Mouse (Mus musculus) kidney, adult 11 months (tissue): ENCODE measurements around the gene Arpp21.

Experiments
- DNase-seq: peaks from one replicate; pipeline ENCODE4 v3.0.0; 2022

Gene Arpp21

DNA sequence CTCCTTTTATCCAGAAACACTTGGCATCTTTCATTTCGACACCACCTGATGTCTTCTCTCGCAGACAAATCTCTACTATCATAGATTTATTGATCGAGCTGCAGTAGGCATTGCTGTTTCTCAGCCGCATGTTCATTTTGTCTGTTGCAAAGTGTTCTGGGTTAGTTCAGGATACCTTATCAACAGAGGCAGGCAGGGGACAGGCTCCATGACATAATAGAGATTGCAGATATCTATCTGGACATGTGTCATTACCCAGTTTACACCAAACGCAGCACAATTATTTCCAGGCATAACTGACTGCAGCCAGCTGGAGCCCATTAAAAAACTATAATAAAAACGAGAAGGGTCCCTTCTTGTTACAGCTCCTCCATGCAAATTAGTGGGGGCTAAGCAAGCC lies 59.4 kb downstream of the Arpp21 start:
- no peak for DNase-seq

DNA sequence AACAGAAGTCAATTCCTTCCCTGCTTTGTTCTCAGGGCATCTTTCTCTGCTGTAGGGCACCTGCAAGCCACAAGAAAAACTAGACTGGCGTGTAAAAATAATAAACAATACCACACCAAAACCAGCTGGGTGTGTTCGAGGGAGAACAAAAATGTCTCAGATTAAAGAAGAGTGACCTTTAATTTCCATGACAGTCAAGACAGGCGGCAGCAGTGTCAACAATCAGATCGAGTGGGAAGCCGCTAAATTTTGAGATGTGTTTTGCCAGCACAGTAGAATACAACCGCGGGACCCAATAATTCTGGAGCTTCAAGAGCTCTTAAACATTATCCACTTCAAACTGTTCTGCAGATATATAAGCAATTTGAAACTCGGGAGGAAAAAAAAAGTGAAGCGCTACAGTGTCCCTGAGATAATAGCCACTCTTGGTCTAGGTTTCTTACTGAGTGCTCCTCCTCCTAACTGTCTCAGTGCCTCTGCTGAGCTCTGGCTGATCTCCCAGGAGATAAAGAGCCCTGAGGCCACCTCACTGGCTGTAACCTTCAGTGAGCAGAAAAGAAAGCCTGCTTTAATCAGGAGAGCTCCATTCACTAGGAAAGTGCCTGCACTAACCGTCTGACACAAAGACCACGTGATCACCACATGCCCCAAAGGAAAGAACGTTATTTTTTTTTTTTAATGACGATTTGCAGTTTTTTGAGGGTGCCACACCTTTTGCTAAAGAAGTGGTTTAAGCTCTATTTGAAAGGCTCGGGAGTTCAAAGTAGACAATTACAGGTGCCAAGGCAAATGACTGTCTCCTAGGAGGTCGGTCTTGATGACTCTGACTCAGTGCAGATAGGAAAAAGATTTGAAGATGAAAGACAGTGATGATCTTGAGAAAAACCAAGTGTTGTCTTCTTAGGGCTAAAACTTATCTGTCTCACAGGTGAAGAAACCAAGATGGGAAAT lies 61.1 kb downstream of the Arpp21 start:
- DNase-seq, result no peak

DNA sequence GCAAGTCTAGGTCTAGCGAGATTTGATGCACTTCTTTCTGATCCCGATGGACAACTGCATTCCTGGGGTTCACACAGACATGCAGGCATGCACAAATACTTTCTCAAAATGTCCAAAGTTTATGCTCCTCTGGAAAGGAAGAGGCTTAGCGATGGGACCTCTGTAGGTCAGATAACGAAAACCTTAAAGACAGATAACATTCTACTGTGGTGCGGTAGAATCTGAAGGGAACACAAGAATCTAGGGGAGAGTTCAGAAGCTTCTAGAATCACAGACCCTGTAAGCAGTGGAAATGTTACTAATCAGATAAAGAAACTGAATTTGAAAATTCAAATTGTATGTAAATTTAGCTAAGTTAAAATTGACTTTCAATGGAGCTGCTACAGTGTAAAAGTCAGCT lies 62.0 kb downstream of the Arpp21 start:
- DNase-seq, result no peak

DNA sequence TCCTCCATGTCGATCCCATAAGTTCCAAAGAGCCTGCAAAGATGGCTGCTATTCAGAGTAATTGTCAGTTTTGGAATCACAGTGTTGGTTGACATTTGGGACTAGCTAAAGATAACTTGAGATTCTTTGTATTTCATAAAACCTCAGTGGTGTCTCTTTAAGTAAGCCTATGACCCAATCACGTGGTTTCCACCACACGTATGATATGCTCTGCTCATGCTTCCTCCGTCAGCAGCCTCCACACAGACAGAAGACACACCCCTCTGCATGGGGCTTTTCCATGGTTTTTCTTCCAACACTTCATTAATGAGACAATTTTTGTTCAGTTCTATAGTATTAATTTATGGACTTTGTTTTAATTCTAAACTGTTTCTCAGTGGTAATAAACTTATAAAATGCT lies 71.1 kb downstream of the Arpp21 start:
- DNase-seq, result no peak

DNA sequence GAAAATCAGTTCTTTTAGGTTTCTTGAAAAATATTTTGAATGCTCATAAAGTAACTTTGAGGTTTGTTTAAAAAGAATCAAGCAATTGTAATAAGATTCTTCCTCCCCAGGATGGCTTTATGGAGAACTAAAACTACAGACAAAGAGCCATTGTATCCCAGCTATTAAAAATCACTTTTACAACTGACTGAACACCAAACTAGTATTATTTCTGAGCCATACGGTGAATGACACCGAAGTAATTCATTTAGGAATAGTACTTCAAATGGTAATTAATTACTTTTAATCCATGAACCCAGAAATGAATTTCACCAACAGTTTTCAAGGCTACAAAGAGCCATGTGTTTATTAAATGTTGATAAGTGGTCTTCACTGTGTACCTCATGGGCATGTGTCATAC lies 74.8 kb downstream of the Arpp21 start:
- no peak for DNase-seq

DNA sequence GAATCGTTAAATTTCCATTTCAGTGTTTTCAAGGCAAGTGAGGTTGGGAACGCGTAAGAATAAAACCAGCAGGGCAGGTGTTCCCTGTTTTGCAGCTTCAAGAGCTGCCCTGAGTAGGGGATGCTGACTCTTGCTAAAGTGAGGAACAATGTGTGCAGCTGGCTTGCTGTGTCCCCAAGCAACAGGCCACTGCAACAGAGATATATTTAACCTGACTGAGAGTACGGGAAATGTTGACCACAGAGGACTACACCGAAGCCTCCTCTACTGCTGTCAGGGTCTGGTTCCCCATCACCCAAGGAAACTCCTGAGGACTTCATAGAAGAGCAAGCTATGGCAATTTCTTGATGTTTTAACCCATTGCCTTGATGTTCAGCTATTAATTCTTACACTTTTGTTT lies 81.8 kb downstream of the Arpp21 start:
- DNase-seq, result no peak

- no peak for DNase-seq
Observed at GRCm38 (mm10) chr9:112152762-112153161, 83.0 kb downstream of the Arpp21 start.

DNA sequence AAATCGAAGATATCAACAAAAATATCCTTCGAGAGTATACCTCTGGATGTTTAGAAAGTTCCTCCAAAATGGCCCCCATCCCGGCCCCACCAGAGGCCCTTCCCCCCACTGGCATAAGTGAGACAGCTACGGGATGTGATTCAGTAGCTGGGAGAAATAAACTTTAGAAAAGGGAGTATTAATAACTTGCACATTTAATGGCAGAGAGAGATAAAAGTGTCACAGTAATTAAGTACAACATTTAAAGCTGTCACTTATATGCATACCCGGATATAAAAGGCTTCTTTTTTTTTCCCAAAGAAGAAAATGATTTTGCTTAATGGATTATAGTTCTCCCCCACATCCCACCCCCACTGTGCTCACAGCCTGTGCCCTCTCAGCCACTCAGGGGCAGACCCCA lies 84.6 kb downstream of the Arpp21 start:
- no peak for DNase-seq

GRCm38 (mm10) chr9:112140658-112141057 lies 95.1 kb downstream of the Arpp21 start:
- DNase-seq, result no peak

DNA sequence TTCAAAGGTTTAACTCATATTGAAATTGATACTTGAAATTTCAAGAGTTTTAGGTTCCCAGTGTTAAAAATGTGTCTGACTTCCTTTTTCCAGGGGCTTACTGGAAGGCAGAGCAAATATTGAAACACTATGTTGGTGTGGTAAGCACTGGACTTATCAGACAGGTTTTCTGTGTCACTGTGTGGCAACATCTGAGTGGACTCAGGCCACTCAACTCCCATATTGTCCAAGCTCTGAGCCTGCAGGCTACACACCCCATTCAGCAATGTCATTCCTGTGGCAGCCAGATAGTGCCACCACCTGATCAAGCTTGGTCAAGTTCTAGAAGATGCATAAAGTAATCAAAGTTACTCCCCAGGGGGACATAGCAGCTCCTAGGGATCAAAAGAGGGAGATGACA lies 97.9 kb downstream of the Arpp21 start:
- no peak for DNase-seq

DNA sequence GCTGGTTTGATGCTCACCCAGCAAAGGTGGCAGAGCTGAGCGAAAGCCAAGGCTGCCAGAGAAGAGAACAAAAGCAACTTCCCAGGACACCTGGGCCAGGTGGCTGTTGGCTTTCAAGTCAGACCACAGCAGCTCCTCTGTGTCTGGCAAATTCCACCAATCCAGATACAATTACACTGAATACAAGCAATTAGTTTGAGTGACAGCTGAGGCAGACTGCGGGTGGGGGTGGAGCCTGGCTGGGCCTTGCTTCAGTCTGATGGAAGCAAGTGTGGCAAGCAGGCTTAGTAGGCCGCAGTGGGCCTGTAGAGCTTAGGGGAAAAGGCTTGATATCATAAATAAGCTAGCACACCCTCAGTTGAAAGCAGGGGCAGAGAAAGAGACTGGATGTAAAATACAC lies 104.9 kb downstream of the Arpp21 start:
- DNase-seq, result no peak

GRCm38 (mm10) chr9:112124667-112125066 lies 111.1 kb downstream of the Arpp21 start:
- DNase-seq, result no peak

- DNase-seq, result no peak
Observed at GRCm38 (mm10) chr9:112124184-112124583, 111.6 kb downstream of the Arpp21 start.

- no peak for DNase-seq
Observed at GRCm38 (mm10) chr9:112123421-112123828, 112.3 kb downstream of the Arpp21 start.

DNA sequence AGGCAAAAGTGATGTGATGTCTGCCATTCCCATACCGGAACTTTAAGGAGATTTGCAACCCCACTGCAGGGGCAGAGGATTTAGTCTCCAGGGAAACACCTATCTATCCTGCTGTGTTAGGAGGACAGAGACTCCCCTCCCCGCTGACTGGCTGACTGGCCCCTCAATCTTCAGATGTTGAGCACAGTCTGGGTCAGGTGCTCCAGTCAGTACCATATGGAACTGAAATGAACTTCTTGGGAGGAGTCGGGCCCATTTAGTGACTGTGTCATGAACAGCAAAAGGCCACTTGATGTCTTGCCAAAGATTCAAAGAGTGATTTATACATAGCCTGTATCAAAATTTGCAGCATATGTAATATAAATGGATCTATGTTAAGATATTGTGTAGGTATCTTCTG lies 116.2 kb downstream of the Arpp21 start:
- DNase-seq, result no peak

DNA sequence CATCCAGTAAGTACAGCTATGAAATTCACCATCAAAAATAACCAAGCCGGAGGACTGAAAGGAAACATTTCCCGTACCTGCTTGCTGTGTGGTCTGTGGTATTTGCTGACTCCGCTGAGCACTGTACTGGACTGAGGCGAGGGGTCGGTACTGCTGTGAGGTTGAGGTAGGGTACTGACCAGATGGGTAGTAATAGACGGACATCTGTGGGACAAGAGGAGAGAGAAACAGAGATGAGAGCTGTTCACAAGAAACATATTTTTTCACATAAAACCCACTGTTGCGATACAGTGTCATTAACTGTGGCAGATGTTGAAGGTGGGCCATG lies 116.7 kb downstream of the Arpp21 start:
- no peak for DNase-seq

DNA sequence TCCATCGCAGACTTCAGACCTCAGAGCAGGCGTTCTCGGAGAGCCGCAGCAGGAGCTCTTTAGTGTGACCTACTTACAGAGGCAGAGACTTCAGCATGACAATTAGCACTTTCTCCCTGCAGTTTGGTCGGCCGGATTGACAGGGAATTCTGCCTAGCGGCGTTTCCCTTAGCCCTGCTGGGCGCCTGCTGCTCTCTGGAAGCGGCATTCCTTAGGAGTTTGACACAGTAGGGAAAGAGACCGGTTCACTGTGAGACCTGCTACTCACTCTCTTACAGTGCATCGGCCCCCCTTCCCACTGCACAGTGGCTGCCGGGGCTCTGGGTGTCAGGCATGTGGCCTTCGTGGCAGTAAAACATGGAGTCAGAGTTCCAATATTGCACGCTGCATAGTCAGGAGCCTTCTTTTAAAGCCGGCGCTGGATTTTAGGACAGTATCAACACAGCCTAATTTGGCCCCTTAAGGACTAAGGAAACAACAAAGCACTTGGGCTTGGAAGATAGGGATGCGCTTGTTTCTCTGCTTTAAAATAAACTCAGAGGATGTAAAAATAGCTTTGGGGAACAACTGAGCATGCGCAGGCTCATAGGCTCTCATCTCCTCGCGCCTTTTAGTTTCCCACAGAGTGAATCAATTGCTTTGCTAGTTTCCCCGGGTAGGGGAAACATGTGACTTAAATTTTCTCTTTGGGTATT lies 117.2 kb downstream of the Arpp21 start:
- DNase-seq, result no peak

GRCm38 (mm10) chr9:112117632-112118410 lies 117.9 kb downstream of the Arpp21 start:
- DNase-seq, result no peak

DNA sequence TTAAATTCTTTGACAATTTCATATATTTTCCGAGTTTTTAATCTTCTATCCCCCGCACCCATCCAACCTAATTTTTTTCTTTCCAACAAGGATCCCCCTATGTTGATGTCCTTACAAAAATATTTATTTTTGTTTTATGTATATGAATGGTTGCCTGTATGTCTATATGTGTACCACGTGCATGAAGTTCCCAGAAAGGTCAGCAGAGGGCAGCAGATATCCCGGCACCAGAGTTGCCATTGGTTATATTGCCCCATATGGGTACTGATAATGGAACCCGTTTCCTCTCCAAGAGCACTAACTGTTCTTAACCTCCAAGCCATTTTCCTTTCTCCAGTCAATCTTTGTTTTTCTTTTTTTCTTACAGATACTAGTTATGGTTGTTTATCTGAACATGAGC lies 124.1 kb downstream of the Arpp21 start:
- DNase-seq, result no peak

DNA sequence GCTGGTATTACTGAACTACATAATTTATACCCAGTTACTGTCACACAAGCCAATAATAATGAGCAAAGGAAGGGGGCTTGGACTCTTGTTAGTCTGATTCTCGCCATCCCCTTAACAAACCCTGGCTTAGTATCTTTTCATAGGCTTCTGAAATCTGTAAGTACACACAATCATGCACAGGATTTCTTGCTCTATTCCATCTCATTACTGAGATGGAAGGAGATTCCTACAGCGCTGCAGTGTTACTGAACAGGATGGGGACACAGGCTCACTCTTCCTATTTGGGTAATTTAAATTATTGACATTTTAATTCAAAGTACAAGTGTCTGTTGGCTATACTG lies 132.9 kb downstream of the Arpp21 start:
- DNase-seq, result no peak

DNA sequence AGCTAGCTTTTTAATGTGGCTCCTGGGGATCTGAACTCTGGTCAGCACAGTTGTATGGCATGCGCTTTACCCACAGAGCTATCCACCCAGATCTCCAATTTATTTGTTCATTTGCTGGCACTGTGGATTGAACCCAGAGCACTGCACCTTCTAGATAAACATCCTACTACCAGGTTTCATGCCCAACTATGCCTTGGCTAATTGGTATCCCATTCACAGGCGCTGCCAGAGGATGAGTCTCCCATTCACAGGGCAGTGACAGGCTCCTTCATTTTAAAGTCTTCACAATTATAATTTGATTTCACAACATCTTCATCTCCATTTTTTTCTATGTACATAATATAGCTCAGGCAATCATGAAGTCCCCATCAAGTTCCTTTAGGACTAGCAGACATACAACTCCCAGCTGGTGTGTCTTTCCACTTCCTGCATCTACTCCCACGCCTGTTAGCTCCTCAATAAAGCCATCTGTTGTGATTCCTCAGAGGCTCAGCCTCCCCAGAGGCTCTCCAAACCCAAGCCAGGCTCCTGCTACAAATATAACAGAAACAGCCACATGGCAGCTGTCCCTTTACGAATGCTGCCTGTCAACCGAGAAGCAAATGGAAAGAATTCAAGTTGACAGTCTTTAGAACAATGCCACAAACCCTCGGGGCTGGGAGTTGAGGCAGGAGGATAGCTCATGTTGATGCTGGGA lies 133.4 kb downstream of the Arpp21 start:
- no peak for DNase-seq

DNA sequence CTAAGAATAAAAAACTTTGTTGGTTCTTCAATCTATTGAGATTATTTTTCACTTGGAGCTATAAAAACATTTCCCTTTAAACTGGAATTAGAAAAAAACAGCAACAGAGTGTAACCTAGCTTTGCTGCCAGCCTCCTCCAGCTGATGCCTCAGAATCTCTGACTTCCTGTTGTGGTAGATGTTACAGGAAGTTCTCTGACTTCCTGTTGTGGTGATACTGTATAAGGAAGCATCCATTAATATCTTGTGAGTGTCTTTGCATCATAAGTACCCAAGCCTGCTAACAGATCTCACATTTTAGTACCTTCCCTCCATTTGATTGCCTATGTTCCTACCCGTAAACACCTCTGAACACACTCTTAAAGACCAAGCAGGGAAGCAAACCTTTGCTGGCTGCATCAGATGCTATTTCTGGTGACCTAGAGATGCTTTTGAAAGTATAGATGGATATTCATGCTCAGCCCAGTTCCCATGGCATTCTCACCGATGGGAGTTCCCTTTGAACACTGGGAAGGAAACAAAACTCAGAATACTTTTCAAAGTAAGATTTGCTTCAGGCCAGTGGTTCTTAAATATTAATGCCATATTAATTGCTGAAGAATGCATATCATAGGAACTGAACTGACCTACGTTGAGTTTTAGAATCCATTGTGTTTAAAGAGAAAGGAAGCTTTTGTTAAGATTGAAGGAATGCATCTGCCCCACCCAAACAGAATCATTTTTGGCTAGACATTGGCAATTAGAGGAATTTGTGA lies 134.7 kb downstream of the Arpp21 start:
- DNase-seq, result no peak
